Mouse (Mus musculus): ENCODE measurements around the gene Ciapin1. TPM values are rescaled to one million over a fixed set of nuclear protein-coding genes. Genes with fewer than 3 reads are reported as not detected.
A peak's percentile ranks its signal among the peaks of the same experiment; 100 is the strongest.

Ciapin1 gene
- polyA plus RNA-seq (2015; fragmentation: Nextera tagmentation; extraction: Ambion mirVana) = 178 and 204 TPM in 2 replicates

DNA sequence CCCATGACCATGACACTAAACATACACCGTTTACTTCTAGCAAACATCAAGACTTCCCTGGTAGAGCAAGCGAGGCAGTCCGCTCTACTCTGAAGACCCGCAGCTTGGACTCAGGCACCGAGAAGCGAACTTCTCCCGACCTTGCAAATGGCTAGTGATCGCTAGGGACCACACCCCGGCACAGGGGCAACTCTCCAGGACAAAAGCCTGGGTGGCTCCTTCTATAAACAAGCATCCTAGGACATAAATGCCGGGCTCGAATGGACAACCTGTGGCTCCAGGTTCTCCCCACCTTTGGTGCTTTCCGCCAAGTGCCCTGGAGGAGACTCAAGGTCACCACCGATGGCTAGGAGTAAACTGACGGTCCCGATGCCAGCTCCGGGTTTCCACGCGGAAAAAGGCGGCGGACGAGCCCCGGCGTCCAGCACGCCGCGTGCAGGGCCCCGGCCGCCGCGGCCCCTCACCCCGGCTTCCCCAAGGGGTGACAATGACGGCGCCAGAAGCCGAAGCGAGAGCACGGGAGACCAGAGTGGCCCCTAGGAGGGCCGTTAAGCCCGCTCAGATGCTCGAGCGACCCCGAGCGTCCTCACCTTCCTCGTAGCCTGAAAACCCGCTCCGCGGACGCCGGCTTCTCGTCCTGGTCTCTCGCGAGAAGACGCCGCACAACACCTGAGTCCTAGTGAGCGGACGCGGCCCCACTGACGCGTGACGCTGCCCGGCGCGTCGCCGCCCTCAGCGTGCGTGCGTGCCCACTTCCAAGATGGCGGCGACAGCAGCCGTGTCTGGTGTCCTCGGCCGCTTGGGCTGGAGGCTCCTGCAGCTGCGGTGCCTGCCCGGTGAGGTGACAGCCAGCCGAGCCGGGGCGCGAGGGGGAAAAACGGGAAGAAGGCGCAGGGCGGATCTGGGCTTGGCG, at the start of gene Ciapin1, which contains the start of gene Coq9:
Ciapin1 (minus strand) TSS at position 697 of the 913 bp plus-strand sequence.
Coq9 (plus strand) TSS at position 660 of the 913 bp plus-strand sequence.
- ATAC-seq (ENCODE audit: low read depth) = peak; percentile 98
- Histone ChIP-seq H3K9me3 (no peaks in the 10 kb centered on the region), H3K36me3 (0 out of 2 replicates have a peak, but pooled peaks cover 6% of the 10 kb centered on the region), H3K4me2 (peak within 1 kb of the TSS; percentile 95), H3K27ac (replicated peaks) (peak within 1 kb of the TSS; percentile 94), H3K27me3 (no peaks in the 10 kb centered on the region), H3K4me3 (peak within 1 kb of the TSS; percentile 77), H3K9ac (peak within 1 kb of the TSS; percentile 91), H3K4me1 (replicated peaks) (peaks cover 27% of the 10 kb centered on the region)
- under 1% methylated on average over 82 of the region's 82 CpGs for WGBS

DNA sequence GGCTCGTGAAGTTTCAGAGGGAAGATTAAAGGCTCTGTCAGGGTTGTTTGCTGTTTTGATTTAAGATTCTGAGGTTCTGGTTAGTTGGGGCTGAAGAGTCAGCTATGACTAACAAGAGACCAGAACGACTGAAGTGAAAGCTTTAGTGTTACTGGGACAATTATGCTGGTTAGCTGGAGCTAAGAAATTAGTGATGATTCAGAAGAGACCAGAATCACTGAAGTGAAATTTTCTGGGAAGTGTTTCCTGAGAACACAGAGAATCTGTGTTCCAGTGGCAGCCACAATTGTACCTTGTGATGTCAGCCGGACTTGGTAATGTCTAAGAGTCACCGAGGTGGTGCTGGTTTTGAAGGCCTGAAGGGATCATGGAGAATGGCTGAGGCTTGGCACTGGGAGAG, 42.6 kb upstream of the Ciapin1 start:
- Histone ChIP-seq H3K9me3 (no peaks in the 10 kb centered on the region), H3K36me3 (no peaks in the 10 kb centered on the region), H3K4me1 (replicated peaks) (peaks cover 8% of the 10 kb centered on the region), H3K4me3 (no peak overlapping the region), H3K9ac (no peak overlapping the region), H3K27me3 (no peaks in the 10 kb centered on the region), H3K4me2 (no peak overlapping the region), H3K27ac (replicated peaks) (no peak overlapping the region)
- no peak for ATAC-seq (ENCODE audit: low read depth)
- 87% methylated on average over 4 of the region's 4 CpGs for WGBS

DNA sequence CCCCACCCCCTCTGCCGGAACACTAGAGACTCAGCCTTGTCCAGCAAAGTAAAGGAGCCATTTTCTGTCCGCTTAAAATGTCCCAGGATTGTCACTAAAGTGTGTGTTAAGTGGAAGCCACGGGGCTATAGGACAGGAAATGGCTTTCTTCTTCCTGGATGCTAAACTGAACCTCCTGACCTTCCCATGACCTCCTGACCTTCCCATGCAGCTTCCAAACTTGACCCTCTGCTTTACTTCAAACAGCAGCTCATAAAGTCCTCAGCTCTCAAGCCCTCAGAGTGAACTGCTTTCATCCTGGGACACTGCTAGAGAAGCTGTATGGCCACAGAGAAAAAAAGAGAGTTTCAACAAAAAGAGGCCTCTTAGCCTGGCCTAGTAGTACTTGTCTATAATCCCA, 38.7 kb upstream of the Ciapin1 start:
- 41% methylated on average over 3 of the region's 3 CpGs for WGBS
- Histone ChIP-seq H3K9me3 (no peaks in the 10 kb centered on the region), H3K36me3 (no peaks in the 10 kb centered on the region), H3K4me2 (no peak overlapping the region; the same call in 1 of the 2 replicates), H3K27ac (replicated peaks) (no peak overlapping the region), H3K4me1 (replicated peaks) (peaks cover 41% of the 10 kb centered on the region), H3K4me3 (no peak overlapping the region), H3K9ac (no peak overlapping the region), H3K27me3 (peaks cover 23% of the 10 kb centered on the region)
- ATAC-seq (ENCODE audit: low read depth) = no peak

DNA sequence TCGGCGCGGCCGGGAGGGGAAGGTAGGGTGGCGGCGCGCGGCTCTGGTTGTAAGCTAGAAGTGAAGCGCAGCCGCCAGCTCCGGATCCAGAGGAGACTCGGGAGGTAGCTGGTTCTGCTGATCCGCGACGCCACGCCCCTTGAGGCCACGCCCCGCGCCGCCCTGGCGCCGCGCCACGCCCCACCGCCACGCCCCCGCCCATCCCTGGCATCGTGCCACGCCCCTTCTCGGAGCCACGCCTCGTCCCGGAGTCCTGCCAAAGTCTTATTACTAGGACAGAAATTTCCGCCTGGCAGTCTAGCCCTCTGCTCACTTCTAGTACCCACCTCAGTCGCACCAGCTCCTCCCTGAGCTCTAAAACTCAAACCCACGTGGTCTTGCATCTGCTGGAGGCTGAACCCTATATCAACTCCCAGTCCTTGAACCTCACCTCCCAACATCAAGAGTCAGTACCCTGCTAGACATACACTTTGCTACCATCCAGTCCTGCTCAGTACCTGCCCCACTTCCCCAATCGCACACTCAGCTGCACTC, 38.1 kb upstream of the Ciapin1 start, which contains the start of gene Dok4:
Dok4 (minus strand) TSS at position 134 of the 534 bp plus-strand sequence.
- H3K4me1 ChIP-seq (replicated peaks) = peaks cover 46% of the 10 kb centered on the region
- H3K27ac ChIP-seq (replicated peaks) = peak within 1 kb of the TSS; percentile 63; the same call in 1 of the 2 replicates
- peak within 1 kb of the TSS; percentile 57 for H3K4me3 ChIP-seq
- H3K36me3 ChIP-seq = no peaks in the 10 kb centered on the region
- H3K4me2 ChIP-seq = peak within 1 kb of the TSS; percentile 94
- peak within 1 kb of the TSS; percentile 77 for H3K9ac ChIP-seq
- peaks cover 23% of the 10 kb centered on the region for H3K27me3 ChIP-seq
- H3K9me3 ChIP-seq = no peaks in the 10 kb centered on the region
- ATAC-seq (ENCODE audit: low read depth) = peak; percentile 62
- WGBS = 1% methylated on average over 19 of the region's 37 CpGs

DNA sequence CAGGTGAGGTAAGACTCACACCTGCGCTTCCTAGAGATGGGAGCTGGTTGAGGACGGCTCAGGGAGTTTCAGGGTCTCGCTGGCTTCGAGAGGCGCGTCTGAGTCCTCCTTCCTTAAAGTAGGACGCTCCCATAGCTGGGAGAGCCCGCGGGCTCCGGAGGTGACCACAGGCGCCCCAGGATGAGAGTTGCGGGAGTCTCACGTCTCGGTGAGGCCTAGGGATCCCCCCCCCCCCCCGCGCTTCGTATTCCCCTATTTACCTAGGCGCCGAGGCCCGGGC, 37.7 kb upstream of the Ciapin1 start:
- WGBS = 1% methylated on average over 17 of the region's 20 CpGs
- H3K27ac ChIP-seq (replicated peaks) = peak overlapping the region; percentile 63; the same call in 1 of the 2 replicates

DNA sequence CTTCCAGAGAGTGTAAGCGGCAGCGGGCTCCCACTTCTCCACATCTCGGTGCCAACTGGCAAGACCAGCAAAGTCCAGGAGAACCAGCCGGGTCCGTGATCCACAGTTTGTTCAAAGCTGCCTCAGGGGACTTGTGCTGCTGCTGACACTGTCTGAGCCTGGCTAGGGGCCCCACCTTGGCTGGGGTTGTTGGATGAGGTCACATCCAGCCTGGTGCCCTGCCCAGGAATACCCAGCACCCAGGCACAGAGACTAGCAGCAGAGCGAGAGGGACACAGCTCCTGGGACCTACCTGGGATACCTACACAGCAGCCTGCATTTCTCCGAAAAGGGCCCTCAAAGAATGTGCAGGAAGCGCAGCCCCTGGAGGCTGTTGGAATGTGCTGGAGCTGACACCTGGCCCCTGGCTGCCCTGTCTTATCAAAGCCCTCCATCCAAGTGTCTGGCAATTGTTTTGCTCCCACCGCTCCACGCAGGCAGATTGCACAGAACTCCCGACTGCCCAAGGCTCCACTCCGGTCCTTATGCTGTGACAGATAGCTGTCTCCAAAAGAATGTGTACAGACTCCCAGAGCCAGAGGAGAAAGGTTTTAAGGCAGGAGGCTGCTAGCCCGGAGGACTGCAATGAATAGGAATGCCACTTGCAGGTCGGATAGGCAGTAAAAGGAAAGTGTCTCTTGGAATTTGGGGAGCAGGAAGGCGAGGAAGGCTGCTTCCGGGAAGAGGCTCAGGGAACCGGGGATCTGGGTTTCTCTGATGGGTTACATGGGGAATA, 37.1 kb upstream of the Ciapin1 start:
- Histone ChIP-seq H3K9me3 (no peaks in the 10 kb centered on the region), H3K9ac (peak overlapping the region; percentile 77), H3K36me3 (no peaks in the 10 kb centered on the region), H3K27me3 (peaks cover 23% of the 10 kb centered on the region), H3K27ac (replicated peaks) (peak overlapping the region; percentile 63; the same call in 1 of the 2 replicates), H3K4me2 (peak overlapping the region; percentile 94), H3K4me3 (peak overlapping the region; percentile 57), H3K4me1 (replicated peaks) (peaks cover 53% of the 10 kb centered on the region)
- WGBS = 17% methylated on average over 17 of the region's 17 CpGs
- ATAC-seq (ENCODE audit: low read depth) = no peak

More for the DNA sequence above, 37.7 kb upstream of the Ciapin1 start:
- H3K4me1 ChIP-seq (replicated peaks) = peaks cover 48% of the 10 kb centered on the region
- no peaks in the 10 kb centered on the region for H3K9me3 ChIP-seq
- H3K36me3 ChIP-seq = no peaks in the 10 kb centered on the region
- peak; percentile 3; the same call in 1 of the 2 replicates for ATAC-seq (ENCODE audit: low read depth)
- peak overlapping the region; percentile 77 for H3K9ac ChIP-seq
- peak overlapping the region; percentile 57 for H3K4me3 ChIP-seq
- peaks cover 23% of the 10 kb centered on the region for H3K27me3 ChIP-seq
- peak overlapping the region; percentile 94 for H3K4me2 ChIP-seq

DNA sequence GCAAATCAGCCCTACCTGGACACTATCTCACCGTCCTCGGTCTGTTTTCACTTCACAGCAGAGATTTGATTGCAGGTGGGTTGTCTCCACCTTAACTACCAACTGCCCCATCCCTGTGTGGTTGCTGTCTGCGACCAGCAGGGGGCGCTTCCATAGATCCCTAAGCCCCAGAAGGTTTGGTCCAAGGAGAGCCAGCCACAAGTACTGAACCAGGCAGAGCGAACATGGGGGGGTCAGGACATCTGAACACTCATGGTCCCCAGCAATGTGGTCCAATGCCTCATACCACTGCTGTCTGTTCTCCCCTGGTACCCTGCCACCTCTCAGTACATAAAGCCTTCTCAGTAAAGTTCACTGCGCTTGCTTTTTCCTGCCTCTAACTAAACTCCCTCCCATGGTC, 36.2 kb upstream of the Ciapin1 start:
- Histone ChIP-seq H3K4me1 (replicated peaks) (peaks cover 62% of the 10 kb centered on the region), H3K4me3 (peak overlapping the region; percentile 57), H3K9me3 (no peaks in the 10 kb centered on the region), H3K27ac (replicated peaks) (no peak overlapping the region), H3K4me2 (peak overlapping the region; percentile 94), H3K9ac (peak overlapping the region; percentile 77), H3K36me3 (no peaks in the 10 kb centered on the region), H3K27me3 (peaks cover 23% of the 10 kb centered on the region)
- no peak for ATAC-seq (ENCODE audit: low read depth)
- WGBS = 13% methylated on average over 6 of the region's 6 CpGs

DNA sequence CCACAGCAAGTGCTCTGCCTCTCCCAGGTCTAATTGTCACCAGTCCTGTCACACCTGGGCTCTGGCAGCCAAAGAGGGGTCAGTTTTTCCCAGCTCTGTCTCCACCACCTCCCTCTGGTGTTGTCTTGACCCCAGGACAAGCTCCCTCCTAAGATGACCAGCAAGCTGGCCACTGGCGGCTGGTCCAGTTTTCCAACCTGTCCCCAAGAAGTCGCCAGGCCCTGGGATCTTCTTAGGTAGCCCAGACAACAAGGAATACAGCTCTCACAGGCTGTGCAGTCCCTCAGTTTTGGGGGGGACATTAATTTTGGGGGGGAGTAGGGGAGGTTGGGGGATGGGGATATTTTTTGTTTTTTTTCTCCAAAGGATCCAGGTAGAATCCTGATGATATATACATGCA, 34.4 kb upstream of the Ciapin1 start:
- no peak for ATAC-seq (ENCODE audit: low read depth)
- Histone ChIP-seq H3K9ac (peak overlapping the region; percentile 89; the same call in 1 of the 2 replicates), H3K4me2 (peak overlapping the region; percentile 94), H3K4me3 (no peak overlapping the region), H3K9me3 (no peaks in the 10 kb centered on the region), H3K27ac (replicated peaks) (peak overlapping the region; percentile 69), H3K4me1 (replicated peaks) (peaks cover 80% of the 10 kb centered on the region), H3K36me3 (peaks cover 1% of the 10 kb centered on the region; the same call in 1 of the 2 replicates), H3K27me3 (peaks cover 23% of the 10 kb centered on the region)
- 72% methylated on average over 2 of the region's 2 CpGs for WGBS

DNA sequence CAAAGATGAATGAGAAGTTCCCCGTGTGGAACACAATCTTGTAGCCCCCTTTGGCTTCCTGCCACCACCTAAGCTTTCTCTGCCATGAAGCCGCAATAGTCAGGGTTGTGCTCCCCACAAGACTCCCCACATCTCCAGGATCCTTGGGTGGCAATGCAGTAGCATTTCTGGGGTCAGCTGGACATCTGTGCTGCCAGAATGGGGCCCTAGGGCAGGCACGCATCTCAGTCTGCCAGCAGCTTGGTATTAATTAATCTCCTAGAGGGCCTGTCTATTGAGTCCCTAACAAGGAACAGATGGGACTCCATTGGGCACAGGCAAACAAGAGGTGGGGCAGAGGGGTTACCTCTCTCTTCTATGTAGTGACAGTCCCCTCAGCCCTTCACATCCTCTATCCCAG, 34.0 kb upstream of the Ciapin1 start:
- Histone ChIP-seq H3K4me2 (peak overlapping the region; percentile 94), H3K4me1 (replicated peaks) (peaks cover 83% of the 10 kb centered on the region), H3K4me3 (no peak overlapping the region), H3K9ac (peak overlapping the region; percentile 89), H3K9me3 (no peaks in the 10 kb centered on the region), H3K36me3 (peaks cover 5% of the 10 kb centered on the region), H3K27me3 (peaks cover 23% of the 10 kb centered on the region), H3K27ac (replicated peaks) (peak overlapping the region; percentile 69)
- no peak for ATAC-seq (ENCODE audit: low read depth)
- WGBS = 25% methylated on average over 3 of the region's 3 CpGs

DNA sequence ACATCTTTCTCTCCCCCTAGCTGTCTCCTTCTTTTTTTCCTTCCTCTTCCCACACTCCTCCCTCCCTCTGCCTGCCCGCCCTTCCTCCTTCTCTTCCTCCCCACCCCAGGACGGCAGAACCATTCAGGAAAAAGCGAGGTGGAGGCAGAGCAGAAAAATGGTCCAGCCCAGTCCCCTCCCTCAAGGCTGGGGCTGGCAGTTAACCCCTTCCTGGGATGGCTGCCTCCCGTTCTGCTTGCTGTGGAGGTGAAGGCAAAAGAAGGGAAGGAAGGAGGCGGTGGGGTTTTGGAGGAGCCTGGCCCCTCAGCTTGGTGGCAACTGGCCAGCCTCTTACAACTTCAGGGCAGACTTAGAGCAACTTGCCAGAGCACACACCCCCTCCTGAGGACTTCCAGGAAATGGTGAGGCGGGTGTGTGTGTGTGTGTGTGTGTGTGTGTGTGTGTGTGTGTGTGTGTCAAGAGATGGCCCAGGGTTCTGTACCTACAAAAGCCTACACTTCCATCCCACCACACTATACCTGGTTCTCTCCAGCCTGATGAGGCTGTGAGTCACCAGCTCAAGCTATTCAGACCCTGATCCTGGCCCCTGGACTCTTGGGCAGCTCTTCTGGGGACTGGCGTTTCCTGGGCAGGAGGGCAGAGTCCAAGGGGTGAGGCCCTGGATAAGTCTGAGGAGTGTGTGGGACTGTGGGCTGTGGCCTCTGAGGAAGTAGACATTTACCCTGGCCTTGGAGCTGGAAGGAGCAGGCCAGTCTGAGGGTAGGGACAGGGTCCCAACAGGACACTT, 33.1 kb upstream of the Ciapin1 start:
- Histone ChIP-seq H3K9ac (peak overlapping the region; percentile 89), H3K4me3 (peak overlapping the region; percentile 70), H3K4me1 (replicated peaks) (peaks cover 79% of the 10 kb centered on the region), H3K27ac (replicated peaks) (peak overlapping the region; percentile 81), H3K4me2 (peak overlapping the region; percentile 94), H3K9me3 (no peaks in the 10 kb centered on the region), H3K27me3 (peaks cover 23% of the 10 kb centered on the region), H3K36me3 (peaks cover 14% of the 10 kb centered on the region)
- ATAC-seq (ENCODE audit: low read depth) = peak; percentile 83
- 8% methylated on average over 6 of the region's 7 CpGs for WGBS

DNA sequence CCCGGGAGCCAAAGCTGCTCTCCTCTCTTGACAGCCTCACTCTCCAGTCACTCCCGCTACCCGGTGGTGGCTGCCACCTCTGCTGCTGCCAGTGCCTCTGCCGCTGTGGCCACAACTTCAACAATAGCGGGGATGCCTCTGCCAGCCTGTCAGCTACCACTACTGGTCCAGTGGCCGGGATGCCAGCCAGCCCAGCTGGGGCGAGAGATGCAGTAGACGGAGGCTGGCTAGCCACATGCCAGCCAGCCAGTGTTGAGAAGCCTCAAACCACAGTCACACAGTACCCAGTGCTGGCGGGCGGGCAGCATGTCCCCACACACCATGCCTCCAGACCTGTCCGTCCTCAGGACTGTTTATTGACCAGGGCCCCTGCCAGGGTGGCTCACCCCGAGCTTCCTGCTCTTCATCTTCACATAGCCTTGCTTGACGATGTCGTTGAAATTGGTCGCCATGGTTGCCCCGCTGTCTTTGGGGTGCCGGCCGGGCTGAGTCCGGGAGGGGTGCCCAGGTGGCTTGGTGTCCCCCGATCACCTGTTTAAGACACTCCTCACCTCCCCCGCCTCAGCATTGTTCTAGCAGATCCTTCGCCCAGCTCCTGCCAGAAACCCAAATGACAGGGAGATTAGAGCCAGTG, 32.4 kb upstream of the Ciapin1 start:
- H3K9me3 ChIP-seq = no peaks in the 10 kb centered on the region
- peak overlapping the region; percentile 81 for H3K27ac ChIP-seq (replicated peaks)
- peaks cover 22% of the 10 kb centered on the region for H3K27me3 ChIP-seq
- peak overlapping the region; percentile 70 for H3K4me3 ChIP-seq
- peaks cover 73% of the 10 kb centered on the region for H3K4me1 ChIP-seq (replicated peaks)
- H3K9ac ChIP-seq = peak overlapping the region; percentile 89
- WGBS = 2% methylated on average over 22 of the region's 22 CpGs
- peak; percentile 66 for ATAC-seq (ENCODE audit: low read depth)
- H3K4me2 ChIP-seq = peak overlapping the region; percentile 94
- peaks cover 21% of the 10 kb centered on the region for H3K36me3 ChIP-seq
